Mouse (Mus musculus): ENCODE data around the gene Vmp1. TPM values are rescaled to one million over a fixed set of nuclear protein-coding genes. Genes with fewer than 3 reads are reported as not detected.

Gene Vmp1
- polyA plus RNA-seq, 1 experiment = 50.2 TPM

DNA sequence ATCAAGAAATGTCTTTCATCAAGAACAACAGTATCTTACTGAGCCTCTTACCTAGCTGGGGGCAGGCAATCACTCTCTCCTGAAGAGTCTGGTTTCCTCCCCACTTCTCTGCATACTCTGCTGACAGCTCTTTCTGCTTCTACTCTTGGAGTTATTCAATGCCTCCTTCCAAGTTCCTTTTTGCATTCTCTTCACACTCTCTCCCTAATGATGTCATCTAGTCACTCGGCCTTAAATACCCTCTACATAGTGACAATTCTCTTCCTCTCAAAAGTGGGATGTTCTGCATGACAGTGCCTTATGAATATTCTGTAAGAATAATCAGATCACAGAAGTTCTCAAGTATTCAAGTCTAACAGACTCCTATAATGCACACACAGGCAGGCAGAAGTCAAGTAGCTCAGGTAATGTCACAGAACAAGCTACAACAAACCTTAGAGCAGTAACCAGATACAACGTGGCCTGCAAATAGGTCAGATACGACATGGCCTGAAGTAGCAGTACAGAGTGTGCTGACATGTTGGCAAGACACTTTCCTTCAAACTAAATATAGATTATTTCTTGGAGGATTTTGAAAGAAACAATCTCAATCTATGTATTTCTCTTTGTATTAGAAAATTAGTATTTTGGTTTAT is 12.5 kb downstream of the Vmp1 start:
- no peak for DNase-seq (ENCODE audit: low read depth)
- TF ChIP-seq POLR2A (IDR thresholded peaks at IDR 0.05; ENCODE audit: borderline replicate concordance, extremely low read depth, insufficient read depth, insufficient read length, poor library complexity, severe bottlenecking) = no peak
- TF ChIP-seq CTCF (IDR thresholded peaks at IDR 0.05; ENCODE audit: borderline replicate concordance, extremely low read depth, insufficient read depth, insufficient read length) = no peak

DNA sequence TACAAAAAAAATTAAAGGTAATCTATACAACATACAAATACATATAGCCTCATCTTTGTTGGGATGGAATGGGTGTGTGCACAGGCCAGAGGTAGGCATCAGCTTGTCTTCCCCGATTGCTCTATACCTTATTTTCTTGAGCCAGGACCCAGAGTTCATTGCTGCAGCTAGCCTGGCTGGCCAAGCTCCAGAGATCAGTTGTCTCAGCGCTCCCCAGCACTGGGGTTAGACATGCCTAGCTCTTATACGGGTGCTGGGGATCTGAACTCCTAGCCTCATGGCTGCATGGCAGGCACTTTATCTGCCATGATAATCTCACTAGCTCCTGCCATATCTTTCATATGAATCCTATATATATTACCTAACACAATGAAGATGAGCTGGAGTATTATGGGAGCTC is 15.5 kb downstream of the Vmp1 start:
- no peak for DNase-seq (ENCODE audit: low read depth)
- TF ChIP-seq CTCF (IDR thresholded peaks at IDR 0.05; ENCODE audit: borderline replicate concordance, extremely low read depth, insufficient read depth, insufficient read length) = no peak
- TF ChIP-seq POLR2A (IDR thresholded peaks at IDR 0.05; ENCODE audit: borderline replicate concordance, extremely low read depth, insufficient read depth, insufficient read length, poor library complexity, severe bottlenecking) = no peak

DNA sequence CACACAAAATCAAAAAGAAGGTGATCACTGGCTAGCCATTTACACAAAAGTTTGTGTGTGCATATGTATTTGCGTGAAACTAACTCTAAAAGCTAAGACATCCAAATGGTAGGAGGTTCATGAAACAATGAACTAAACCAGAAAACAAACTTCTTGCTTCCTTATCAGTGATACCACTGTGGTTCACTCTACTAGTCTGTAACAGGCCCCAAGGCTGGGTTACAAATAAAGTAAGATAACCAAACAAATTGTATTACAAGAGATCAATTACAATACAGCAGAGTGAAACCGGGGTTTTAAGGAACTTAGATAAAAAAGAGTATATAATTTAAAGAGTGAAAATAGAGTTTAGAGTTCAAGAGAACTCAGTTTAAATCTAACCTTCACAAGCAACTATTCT is 16.1 kb downstream of the Vmp1 start:
- DNase-seq (ENCODE audit: low read depth) = no peak
- TF ChIP-seq CTCF (IDR thresholded peaks at IDR 0.05; ENCODE audit: borderline replicate concordance, extremely low read depth, insufficient read depth, insufficient read length) = no peak

DNA sequence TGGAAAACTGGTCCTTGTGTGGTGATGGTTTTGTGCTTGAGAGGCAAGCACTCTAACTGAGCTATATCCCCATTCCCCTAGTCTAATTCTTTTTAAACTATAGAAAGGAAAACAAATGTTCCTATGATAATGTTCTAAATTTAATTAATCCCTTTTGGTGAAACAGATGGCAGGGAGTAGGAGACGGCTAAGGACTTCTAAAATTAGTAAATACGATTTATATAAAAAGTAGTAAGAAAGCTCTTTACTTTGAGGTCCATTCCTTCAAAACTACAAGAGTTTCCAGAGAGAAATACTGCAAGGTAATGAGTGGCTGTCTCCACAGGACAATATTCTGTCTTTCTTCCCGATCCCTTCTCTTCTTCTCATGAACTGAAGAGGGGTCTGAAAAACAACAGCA is 19.2 kb downstream of the Vmp1 start:
- no peak for TF ChIP-seq CTCF (IDR thresholded peaks at IDR 0.05; ENCODE audit: borderline replicate concordance, extremely low read depth, insufficient read depth, insufficient read length)
- no peak for TF ChIP-seq POLR2A (IDR thresholded peaks at IDR 0.05; ENCODE audit: borderline replicate concordance, extremely low read depth, insufficient read depth, insufficient read length, poor library complexity, severe bottlenecking)
- no peak for DNase-seq (ENCODE audit: low read depth)

DNA sequence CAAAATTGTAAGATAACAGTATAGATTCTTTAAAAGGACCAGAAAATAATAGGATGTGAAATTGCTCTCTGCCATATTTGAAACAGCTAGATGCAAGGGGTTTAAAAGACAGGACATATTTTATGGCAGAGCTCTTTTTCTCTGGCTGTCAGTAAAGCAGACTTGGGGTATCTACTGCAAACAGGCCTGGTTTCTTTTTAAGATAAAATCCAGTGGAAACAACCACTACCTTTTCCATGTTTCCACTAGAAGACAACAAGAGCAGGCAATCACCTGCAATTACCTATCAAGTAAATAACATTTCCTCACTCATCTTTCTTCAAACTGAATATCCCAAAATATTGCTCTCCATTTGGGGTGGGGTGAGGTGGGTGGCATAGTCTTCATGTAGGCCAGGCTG is 19.7 kb downstream of the Vmp1 start:
- DNase-seq (ENCODE audit: low read depth) = no peak
- TF ChIP-seq POLR2A (IDR thresholded peaks at IDR 0.05; ENCODE audit: borderline replicate concordance, extremely low read depth, insufficient read depth, insufficient read length, poor library complexity, severe bottlenecking) = no peak
- TF ChIP-seq CTCF (IDR thresholded peaks at IDR 0.05; ENCODE audit: borderline replicate concordance, extremely low read depth, insufficient read depth, insufficient read length) = no peak

DNA sequence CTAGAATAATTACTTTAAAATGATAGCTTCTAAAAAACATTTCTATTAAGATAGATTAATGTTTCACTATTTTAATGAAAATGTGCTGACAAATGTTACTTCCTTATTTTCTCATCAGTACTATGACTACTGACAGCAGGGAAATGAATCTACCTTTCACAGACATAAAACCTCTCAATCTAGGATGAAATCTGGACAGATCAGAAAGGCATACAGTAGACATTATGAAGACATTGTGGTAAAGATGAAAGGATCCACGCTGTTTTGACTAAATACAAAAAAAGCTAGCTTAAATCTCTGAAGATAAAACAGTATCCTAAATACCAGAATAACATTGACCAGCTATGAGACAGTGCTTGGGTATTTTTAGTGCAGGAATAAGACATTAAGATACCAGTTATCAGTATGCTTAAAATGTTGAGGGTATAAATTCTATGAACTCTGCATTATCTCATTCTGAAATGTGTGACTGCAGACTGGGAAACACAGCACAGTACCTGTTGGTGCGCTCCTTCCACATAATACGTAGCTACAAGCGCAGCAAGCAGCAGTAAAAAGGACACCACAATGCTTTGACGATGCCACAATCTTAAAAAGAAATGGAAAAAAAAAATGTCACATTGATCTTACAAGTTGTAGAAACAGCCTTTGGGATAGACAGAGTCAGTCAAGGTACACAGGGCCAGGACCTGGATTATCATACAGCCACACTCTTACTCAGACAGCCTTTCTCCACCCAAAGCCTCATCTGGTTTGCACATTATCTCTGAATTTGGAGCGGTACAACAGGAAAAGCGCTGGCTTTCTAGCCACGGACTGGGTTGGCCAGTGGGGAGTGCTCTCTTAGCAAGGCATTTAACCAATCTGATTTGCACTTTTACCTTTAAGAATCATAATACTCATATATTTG is 20.4 kb downstream of the Vmp1 start:
- TF ChIP-seq POLR2A (IDR thresholded peaks at IDR 0.05; ENCODE audit: borderline replicate concordance, extremely low read depth, insufficient read depth, insufficient read length, poor library complexity, severe bottlenecking) (no peak), CTCF (IDR thresholded peaks at IDR 0.05; ENCODE audit: borderline replicate concordance, extremely low read depth, insufficient read depth, insufficient read length) (no peak)
- no peak for DNase-seq (ENCODE audit: low read depth)

DNA sequence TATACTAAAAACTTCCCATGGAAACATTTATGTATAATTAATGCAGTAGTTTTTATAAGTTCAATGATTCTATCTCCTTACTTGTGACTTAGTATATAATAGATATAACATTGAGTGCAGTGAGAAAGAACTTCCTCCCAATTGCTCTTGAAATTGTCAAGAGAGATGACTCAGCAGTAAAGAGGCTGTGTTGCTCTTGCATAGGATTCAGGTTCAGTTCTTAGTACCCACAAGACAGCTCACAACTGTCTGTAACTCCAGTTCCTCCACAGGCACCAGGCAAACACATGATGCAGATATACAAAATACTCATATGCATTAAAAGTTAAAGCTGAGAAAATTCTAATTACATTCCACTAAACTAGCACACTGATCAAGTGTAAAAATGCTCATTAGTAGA is 25.8 kb downstream of the Vmp1 start:
- DNase-seq (ENCODE audit: low read depth) = no peak
- TF ChIP-seq POLR2A (IDR thresholded peaks at IDR 0.05; ENCODE audit: borderline replicate concordance, extremely low read depth, insufficient read depth, insufficient read length, poor library complexity, severe bottlenecking) (no peak), CTCF (IDR thresholded peaks at IDR 0.05; ENCODE audit: borderline replicate concordance, extremely low read depth, insufficient read depth, insufficient read length) (no peak)

DNA sequence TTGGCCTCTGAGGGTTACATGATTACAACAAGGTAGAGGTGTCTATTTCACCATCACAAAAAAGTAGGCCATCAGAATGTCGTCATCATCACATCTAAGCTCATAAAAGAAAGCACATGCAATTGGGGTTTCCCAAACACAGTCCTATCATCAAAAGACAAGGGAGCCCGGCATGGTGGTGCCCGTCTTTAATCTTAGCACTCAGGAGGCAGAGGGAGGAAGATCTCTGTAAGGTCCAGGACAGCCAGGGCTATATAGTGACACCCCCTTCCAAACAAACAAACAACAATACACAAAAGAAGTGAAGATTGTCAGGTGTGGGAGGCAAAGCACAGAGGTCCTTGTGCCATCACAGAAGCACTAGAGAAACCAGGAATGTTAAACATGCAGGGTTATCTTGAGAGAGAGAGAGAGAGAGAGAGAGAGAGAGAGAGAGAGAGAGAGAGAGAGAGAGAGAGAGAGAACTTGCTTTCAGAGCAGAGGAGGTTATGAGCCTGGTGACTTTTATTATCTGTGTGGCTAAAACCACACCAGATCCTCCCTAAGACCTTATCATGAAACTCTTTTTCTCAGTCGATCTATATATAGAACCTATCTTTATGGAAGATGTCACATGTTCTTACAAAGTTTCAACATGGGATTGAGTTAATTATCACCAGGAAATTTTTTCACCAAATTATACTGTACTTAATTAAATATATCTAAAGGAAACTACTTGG is 26.6 kb downstream of the Vmp1 start:
- no peak for TF ChIP-seq CTCF (IDR thresholded peaks at IDR 0.05; ENCODE audit: borderline replicate concordance, extremely low read depth, insufficient read depth, insufficient read length)
- no peak for TF ChIP-seq POLR2A (IDR thresholded peaks at IDR 0.05; ENCODE audit: borderline replicate concordance, extremely low read depth, insufficient read depth, insufficient read length, poor library complexity, severe bottlenecking)
- no peak for DNase-seq (ENCODE audit: low read depth)

DNA sequence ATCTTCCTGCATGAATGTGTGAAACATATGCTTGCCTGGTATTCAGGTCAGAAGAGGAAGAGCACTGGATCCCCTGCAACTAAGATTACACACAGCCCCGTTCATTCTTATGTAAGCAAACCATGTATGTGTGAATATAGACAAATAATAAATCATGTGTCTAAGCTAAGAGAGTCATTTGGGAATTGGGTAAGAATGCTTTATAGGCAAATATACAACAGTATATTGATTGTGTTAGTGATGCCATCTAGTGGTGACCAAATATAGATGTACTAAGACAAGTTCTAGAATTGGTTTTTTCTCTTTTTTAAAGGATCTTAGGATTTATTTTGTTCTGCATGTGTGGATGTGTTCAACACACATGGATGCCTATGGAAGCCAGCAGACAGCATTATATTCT is 28.0 kb downstream of the Vmp1 start:
- DNase-seq (ENCODE audit: low read depth) = peak; percentile 59
- no peak for TF ChIP-seq POLR2A (IDR thresholded peaks at IDR 0.05; ENCODE audit: borderline replicate concordance, extremely low read depth, insufficient read depth, insufficient read length, poor library complexity, severe bottlenecking)
- no peak for TF ChIP-seq CTCF (IDR thresholded peaks at IDR 0.05; ENCODE audit: borderline replicate concordance, extremely low read depth, insufficient read depth, insufficient read length)

DNA sequence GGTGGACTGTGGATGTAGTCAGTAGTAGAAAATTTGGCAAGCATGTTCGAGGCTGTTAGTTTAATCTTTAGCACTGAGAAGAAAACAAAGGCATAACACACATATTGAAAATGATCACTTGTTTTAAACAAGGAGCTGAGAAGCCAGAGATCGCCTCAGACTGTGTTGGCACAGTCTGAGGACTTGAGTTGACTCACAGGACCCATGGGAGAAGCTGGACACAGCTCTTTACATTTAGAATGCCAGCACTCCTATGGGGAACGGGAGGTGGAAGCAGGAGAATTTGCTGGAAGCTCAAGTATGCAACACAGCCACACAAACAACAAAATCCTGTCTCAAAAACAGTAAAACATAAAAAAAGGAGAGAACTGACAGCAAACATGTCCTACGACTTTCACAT is 29.5 kb downstream of the Vmp1 start:
- TF ChIP-seq CTCF (IDR thresholded peaks at IDR 0.05; ENCODE audit: borderline replicate concordance, extremely low read depth, insufficient read depth, insufficient read length) = no peak
- TF ChIP-seq POLR2A (IDR thresholded peaks at IDR 0.05; ENCODE audit: borderline replicate concordance, extremely low read depth, insufficient read depth, insufficient read length, poor library complexity, severe bottlenecking) = no peak

DNA sequence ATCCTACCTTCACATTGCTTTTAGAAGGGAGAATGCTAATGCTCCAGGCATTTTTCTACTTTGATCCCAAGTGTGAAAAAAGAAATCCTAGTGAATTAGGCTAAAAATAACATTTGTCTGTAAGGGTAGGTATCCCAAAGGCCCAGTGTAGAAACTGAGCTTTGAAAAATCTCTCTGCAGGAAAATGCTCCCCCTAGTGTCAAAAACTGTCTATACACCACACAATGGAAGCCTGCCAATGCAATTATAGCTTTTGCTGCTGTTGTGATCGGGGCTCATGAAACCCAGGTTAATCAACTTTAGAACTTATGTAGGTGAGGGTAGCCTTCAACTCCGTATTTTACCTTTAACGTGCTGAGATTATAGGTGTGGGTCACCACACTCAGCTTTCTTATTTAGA is 30.2 kb downstream of the Vmp1 start:
- peak; percentile 73 for DNase-seq (ENCODE audit: low read depth)
- TF ChIP-seq CTCF (IDR thresholded peaks at IDR 0.05; ENCODE audit: borderline replicate concordance, extremely low read depth, insufficient read depth, insufficient read length) = peak; percentile 63
- no peak for TF ChIP-seq POLR2A (IDR thresholded peaks at IDR 0.05; ENCODE audit: borderline replicate concordance, extremely low read depth, insufficient read depth, insufficient read length, poor library complexity, severe bottlenecking)

More for the DNA sequence above, 29.5 kb downstream of the Vmp1 start:
- no peak for DNase-seq (ENCODE audit: low read depth)

All from brain, embryonic 14.5 days (tissue).